Mouse (Mus musculus): ENCODE measurements around the gene Actg2.

Gene Actg2

DNA sequence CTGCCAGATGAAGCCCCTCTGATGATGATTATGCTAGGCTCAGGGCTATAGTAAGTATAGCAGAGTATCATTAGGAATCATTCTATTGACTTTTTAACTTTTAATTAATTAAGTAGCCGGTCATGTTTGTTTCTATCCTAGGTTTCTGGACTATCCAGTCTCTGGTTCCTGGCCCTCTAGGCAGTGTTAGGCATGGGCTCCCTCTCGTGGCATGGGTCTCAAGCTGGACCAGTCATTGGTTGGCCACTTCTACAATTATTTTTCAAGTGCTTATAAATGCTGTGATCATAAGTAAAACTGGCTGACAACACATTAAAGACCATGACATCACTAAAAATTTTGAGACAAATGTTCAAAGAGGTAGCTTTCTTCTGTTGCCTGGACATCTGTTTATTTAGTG is 25.9 kb downstream of the Actg2 start:
- peak; percentile 42 for DNase-seq

DNA sequence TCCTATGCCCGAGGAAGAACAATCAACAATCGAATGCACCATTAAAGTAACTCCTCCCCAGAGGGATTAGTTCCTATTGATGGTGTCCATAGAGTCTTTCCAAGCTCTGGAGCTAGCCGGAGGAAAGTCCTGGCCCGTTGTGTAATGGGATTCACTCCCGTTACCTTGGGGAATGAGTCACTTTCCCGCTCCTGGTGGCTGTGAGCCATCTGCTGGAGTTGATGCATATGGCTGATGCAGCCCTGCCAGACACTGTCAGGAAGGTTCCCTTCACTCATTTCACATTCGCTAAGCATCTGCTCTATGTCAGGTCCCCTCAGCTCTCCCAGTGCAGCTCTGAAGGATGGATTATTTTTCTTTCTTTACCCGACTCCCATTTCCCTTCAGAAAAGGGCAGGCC is 26.6 kb downstream of the Actg2 start:
- DNase-seq: no peak

DNA sequence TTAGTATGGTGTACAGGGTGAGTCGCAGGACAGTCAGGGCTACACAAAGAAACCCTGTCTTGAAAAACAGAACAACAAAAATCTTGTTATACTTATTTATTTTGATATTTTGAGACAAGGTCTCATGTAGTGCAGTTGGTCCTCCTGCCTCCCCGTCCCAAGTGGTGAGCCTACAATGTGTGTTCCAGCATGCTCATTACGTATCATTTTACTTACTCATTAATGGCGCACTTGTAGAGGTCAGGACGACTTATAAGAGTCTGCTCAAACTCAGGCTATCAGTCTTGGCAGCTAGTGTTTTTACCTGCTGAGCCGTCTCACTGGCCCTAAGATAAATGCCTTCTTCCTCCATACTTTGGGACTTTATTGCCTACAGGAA is 28.9 kb downstream of the Actg2 start:
- DNase-seq: no peak

DNA sequence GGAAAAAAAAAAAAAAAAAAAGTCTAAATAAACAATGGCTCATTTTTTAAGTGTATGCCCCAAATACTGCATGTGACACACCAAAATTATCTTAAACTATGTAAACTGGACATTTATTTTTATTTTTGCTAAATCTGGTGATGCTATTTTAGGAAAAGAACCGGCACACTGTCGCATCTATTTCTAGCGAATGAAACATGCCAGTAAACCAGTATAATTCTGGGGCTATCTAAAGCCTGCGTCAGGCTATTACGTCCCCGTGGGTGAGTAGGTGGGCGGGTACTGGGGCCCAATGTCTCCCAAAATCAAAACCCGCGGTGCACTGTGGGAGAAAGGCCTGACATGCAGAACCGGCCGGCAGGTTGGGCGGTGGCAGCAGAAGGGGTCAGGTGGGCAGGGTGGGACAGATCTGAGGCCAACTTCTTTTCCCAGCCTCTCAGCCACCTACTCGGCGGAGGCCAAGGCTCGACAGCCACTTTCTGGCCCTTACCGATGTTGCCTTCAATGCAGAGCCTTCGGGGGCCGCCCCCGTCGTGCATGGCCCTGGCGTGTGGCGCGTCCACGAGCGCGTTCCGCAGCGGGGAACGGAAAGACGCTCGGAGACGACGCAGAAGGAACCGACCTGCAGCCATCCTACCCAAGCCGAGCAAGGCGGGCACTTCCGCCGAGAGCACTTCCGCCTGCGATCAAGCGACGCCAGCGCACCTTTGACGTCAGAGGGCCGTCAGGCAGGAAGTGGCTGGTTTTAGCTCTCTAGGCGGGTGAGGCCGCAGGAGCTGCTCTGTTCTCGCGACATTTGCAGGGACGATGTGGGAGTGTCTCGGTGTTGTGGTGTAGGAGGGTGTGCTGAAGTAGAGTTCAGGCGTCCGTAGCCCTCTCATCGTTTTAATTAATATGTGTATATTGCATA is 29.6 kb downstream of the Actg2 start, which contains the start of gene Dguok:
TSS of gene Dguok (minus strand) at position 712 of the 910 bp plus-strand sequence.
- peak; percentile 99 for DNase-seq

DNA sequence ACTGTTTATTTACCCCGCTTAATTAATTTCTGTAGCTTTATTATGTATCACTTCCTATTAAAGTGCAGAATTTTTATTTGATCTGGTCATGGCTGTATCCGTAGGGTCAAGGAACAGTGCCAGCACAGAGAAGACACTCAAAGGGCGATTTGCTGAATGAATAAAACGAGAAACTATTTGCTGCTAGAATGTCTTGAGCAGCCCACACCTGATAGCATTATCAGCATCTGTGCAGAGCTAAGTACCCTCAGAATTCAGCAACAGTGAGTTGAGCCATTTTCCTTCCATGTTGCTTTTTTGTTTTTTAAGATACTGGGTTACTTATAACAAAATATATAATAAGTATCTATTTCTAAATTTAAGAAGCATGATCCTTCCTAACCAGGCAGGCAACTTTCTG is 30.5 kb downstream of the Actg2 start:
- no peak for DNase-seq

DNA sequence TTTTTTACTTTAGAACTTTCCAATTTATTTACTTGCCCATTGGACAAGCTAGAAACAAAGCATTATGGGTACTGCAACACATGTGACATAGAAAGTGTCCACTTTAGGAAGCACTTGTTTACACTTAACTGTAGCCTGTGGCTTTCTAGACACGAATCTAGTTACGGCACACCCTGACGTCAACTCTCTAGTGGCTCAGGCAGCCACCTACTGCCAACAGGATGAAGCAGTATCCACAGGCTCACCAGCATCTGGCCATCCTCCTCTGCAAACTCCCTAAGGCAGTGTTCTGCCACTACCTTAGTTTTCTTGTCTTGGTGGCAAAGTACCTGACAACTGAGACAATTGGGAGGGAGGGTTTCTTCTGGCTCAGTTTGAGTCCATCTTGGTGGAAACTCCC is 32.7 kb downstream of the Actg2 start:
- DNase-seq: peak; percentile 49

DNA sequence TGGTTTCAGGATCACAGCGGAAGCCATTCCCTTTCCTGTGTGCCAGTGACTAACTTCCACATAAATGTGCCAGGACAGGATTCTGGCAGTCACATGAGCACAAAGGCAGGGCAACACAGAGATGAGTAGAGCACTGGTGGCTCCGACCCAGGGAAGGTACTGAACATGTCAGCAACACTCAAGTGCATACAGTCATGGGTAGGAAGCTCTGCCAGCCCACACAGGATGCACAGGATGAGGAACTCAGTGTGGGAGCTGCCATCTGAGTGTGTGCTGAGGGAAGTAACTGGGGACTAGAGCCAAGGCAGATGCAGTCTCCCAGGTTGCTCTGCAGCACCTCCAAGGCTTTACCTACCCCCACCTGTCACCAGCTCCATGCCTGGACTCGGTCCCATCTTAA is 33.4 kb downstream of the Actg2 start:
- peak; percentile 72 for DNase-seq

DNA sequence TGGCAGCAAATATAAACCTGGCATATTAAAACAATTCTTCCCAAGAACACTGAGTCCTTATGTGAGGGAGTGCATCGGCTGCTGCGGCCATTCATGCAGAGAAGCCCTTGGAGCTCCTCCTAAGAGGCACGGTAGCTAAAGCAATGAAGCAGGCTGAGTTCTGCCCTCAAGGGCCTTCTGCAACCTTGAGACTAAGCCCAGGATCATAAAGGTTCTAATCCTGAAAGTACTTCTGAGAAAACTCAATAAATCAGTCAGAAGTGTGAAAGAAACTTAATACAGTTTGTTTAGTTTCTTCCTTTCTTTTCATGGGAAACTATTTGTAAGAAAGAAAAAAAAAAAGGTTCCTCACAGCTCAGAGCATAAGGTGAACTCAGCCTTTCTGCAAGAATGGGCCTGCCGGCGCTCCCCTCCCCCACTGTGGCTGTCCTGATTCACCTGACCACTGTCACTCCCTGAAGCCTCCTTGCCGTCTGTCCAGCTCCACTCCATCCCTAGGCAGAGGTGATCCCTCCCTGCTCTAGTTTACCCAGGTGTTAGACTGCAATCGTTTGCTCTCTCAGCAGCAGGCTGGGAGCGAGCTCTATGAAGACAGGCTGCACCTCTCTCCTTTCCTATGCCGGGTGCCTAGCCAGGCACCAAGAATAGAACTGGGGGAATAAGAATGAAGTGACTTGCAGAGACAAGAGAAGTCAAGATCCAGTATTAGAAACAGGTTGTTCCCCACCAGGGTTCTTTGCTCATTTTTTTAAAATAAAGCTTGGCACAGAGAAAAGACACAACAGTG is 34.3 kb downstream of the Actg2 start:
- DNase-seq: no peak

DNA sequence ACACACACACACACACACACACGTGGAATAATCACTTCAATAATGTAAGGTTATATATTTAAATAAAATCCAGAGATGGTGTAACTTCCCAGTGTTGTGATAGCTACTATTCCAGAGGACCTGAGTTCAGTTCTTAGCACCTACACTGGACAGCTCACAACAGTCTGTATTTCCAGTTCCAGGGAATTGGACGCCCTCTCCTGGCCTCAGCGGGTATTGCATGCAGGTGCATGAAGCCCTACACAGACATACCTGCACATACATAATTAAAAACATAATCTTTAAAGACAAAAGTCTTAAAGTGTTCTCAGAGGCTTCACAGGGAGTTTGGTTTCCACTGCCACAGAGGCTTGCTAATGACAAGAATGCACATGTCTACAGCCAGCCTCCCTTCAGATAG is 35.6 kb downstream of the Actg2 start:
- DNase-seq: no peak

DNA sequence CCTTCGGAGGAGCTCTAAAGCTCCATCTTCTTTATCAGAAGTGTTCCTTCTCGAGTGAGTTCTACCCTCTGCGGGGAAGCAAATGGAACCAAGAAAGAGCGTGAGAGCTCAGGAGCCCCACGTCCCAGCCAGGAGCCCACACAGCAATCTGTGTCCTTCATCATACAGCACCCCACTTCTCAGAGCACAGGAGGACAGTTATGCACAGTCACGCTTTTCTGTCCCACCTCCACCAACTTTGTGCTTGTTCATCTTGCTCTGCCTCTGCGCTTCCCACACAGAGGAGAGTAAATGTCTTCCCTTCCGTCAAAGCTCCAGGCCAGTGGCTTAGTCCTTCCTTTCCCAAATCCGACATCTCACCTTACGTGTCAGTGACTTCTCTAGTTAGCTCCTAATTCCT is 37.0 kb downstream of the Actg2 start:
- no peak for DNase-seq

DNA sequence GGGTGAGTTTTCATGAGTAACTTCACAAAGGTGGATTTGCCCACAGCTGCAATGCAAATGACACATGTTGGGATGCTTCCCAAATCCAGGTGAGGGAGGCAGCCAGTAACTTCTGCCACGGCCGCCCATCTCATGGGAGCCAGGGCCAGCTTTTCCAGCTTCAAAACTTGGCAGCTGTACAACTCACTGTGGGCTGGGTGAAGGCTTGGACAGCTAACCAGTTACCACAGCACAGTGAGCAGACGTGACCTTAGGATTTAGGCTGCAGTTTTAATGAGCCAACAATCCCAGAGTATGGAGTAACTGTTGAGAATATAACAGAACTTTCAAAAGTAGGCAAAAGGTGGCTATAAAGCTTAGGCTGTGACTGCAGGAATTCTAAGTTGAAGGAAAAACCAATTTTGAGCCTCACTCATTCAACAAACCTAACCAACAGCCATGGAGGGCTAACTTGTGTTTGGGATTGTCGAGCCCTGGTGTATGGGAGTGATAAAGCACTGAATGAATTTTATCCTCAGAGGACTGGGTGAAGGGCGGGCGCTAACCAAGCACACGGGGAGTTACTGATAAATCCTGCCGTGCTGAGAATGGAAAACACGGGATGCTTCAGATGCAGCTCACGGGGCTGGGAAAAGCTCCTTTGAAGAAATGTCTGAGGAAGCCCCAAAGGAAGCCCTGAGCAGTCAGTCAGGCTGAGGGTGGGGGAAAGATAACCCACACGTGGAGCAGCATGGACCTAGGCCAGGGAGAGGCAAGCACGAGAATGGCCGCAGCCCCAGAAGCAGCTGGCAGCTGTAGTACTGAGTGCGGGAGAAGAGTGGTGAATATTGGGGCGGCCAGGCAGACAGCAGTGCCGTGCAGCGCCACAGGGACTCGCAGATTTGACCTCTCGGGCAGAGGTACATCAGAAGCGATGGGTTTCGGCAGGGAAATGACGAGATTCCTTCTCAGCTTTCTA is 39.0 kb downstream of the Actg2 start:
- no peak for DNase-seq

DNA sequence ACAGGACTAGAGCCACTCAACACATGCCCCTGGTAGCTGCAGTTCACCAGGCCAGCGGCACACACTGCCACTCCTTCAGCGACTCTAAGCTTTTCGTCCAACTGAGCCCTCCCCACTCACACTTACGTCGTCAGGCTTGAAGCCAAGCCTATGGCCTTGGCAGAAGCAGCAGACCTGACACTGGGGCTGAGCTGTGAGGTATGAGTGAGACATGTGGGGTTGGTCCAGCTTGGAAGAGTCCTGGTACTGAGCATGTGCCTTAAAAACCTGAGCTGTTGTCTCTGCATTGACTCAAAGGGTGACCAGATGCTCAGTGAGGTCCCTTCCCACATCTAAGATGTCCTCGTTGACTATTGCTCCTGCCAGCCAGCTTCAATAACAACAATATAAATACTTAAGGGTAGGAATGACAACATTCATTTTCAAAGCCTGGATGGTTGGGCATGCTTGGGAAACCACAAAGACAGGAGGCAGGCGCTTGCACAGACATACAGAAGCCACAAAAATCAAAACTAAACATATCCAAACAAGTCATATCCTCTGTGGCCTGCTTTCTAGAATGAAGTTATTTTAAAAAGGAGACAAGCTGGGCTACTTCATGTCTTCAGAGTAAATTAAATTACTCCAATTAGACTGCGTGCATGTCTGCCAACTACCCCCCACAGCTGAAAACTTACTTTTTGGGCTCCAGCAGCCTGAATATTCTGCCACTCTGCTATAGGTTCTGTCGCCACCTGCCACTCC is 39.9 kb downstream of the Actg2 start:
- DNase-seq: peak; percentile 65

DNA sequence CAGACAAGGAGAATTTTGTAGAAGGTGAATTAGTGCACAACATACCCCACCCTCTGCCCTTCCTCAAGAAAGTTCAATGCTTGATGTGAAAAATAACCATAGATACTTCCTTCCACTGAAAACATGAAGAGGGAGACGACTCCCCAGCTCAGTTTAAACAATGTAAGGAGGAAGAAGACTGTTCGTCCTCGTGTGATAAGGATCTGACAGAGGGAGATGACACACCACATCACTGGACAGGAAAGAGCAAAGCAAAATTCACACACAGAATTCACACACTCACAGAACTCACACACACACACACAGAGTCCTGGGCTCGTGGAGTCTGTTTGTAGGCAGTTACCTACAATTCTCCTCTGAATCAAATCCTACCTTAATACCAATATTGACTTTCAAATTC is 45.4 kb downstream of the Actg2 start:
- DNase-seq: peak; percentile 40

DNA sequence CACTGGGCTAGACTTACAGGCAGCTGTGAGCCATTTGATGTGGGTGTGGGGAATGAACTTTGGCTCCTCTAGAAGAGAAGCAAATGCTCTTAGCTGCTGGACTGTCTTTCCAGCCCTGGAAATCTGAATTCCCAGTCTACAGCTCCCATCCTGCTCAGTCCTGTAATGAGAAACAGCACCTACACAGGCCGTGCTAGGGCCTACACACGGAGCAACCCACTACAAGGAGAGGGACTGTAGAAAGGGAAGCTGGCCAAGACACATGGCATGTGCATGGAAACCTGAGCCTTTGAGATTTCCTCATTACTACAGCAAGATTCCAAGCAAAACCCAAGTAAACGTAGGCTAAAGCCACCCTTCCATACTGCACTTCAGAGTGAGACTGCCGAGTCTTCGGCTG is 47.9 kb downstream of the Actg2 start:
- DNase-seq: no peak

DNA sequence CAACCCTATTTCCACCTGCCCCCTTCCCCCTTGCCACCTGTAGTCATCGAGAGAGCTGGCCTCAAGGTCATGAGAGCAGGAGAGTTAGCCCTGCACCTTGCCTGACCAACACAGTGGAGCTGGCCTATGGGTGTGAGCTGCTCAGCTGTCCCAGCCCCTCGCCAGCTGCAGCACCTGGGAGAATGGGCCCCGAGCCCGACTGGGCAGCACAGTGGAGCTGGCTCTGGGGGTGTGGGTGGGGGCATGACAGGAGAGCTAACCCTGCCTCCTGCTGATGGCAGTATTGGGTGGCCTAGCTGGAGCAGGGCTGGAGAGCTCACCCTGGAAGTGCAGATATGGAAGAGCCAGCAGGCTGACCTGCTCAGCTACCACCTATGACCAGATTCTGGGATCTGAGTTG is 48.8 kb downstream of the Actg2 start:
- no peak for DNase-seq

DNA sequence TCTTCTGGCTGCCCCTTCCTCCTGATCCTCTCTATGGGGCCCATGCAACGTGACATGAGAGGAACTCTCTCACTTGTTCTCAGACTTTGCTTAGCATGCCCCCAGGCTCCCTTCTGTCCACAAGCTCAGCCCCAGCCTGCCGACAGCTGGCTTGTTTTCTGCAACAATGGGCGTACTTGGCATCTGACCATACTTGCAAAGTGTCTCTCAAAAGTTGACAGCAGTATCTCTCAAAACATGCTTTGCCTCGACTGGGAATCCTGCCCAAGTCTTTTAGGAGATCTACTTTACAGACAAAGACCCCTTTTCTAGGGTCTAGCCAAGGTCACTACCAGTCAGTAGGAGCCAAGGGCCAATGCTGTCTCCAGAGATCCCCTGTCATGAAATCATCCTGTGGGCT is 50.2 kb downstream of the Actg2 start:
- peak; percentile 70 for DNase-seq

DNA sequence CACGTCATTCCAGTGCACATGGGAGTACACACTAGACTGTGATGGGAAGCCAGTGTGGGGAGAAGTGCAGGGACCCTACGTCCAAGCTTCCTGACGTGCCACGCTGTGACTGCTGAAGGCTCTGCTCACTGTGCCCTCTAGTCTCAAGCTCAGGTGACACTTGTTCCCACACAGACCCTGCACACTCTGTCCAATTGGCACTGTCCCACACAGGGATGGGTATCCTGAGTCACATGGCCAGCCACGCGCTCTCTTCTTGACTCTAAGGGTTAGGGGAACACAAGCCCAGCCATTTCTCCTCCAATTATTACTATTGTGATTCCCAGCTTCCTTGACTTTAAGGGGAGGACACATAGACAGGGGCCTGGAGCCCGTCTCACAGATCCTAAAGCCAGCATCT is 52.3 kb downstream of the Actg2 start:
- DNase-seq: no peak

DNA sequence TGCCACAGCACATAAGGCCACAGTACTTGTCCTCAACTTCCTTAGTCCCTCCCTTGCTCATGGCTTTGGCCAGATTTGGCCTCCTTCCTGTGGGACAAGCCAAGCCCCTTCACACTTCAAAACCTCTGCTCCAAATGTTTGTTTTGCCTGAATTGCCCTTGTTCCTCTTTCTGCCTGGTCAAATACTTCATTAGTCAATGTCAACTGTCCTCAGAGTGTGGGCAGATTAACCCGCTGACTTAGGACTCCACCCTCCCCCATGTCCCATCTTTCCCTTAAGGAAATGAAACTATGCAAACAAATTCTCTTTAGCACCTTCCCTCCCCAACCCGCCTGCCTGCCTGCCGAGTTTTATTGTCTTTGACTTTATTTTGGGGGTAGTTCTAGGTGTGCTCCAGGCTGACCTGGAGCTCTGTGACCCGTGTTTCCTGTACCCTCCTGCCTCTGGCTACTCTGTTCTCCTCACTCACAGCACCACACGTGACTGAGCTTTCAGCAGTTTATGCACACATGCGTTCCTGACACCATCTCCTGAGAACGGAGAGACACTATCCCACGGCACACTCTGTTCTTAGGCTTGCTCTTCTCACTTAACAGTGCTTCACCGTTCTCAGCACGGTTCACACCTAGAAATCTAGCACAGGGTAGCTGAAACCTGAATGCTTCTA is 53.5 kb downstream of the Actg2 start:
- DNase-seq: peak; percentile 84

DNA sequence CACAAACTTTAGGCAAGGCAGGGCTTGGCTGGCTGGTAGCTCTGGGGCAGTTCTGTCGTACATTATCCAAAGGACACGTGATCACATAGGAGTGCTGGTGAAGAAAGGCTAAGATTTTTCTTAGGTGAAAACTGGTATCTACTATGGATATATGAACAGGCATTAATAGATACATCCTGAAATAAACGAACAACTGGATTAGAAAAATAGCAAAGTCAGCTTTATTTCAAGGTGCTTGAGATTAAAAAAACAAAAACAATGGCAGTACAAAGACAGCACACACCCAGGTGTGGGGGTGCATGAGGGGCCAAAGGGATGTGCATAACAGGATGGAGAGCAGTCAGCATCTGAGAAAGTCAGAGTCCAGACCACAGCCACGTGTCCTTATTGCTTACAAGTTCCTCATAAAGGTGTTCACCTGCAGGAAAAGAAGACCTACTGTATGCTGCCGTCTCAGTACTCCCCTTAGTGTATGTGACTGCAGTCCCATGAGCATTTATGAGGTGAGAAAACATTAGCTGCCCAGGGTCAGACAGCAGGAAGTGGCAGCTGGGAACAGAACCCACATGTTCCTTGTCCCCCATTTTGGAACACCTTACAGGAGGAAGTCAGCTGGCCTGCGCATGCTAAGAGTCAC is 55.9 kb downstream of the Actg2 start:
- no peak for DNase-seq

DNA sequence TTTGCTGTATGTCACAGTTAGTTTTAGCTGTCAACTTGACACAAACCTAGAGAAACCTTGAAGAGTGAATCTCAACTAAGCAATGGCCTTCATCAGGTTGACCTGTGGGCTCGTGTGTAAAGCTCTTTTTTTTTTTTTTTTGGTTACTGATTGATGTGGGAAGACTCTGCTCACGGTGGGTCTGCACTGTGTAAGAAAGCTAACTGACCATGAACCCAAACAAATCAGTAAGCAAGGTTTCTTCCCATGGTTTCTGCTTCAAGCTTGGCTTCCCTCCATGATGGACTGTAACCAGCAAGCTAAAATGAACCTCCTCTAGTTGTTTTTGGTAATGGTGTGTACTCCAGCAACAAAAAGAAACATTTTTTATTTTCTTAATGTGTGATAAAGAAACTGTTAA is 56.9 kb downstream of the Actg2 start:
- no peak for DNase-seq

DNA sequence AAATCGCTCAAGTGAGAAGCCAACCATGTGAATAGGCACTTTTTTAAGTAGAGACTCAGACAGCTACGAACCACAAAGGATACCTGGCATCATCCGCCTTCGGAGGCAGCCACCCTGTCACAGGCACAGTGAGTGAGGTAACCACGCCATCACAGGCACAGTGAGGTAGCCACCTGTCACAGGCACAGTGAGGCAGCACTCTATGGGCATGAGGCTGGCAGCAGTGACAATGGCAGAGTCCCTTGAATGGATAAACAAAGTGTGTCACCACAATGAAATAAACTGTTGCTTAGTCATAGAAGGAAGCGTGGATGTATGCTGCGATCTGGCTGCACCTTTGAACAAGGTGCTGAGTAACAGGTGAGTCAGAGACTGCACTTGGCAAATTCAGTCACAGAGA is 57.4 kb downstream of the Actg2 start:
- no peak for DNase-seq
